Mouse (Mus musculus) kidney, postnatal 0 days (tissue): ENCODE data around the gene Gm4312. TPM values are rescaled to one million over a fixed set of nuclear protein-coding genes. Genes with fewer than 3 reads are reported as not detected.
"Not testable (repeated sequence)": the region's sequence is repeated elsewhere in the genome, so short reads cannot be mapped to it uniquely, and the experiment has no call there.

Experiments
- ATAC-seq: fragments of 200-750 bp; cut with Nextera tagmentation; replicated peaks from 2 replicates; pipeline ENCODE4 v1.8.0; 2017; ENCODE audit warnings: low read depth, moderate number of reproducible peaks, moderate TSS enrichment, moderate library complexity; ENCODE audit not compliant: low FRiP score
- DNase-seq: peaks from one replicate; pipeline ENCODE4 v3.0.0-alpha.2; 2016; ENCODE audit warnings: low spot score
- H3K27ac ChIP-seq: fragments of 300-500 bp; sonication (generic); 2 replicates; pipeline ENCODE4 v1.5.1; 2014; ENCODE audit warnings: mild to moderate bottlenecking
- H3K27me3 ChIP-seq: fragments of 300-500 bp; sonication (generic); 2 replicates; pipeline ENCODE4 v1.6.1; 2014; ENCODE audit warnings: low read length, mixed read lengths; ENCODE audit not compliant: insufficient read depth
- H3K36me3 ChIP-seq: fragments of 300-500 bp; sonication (generic); 2 replicates; pipeline ENCODE4 v1.6.1; 2014; ENCODE audit warnings: low read length, mixed read lengths; ENCODE audit not compliant: insufficient read depth
- H3K4me1 ChIP-seq: fragments of 300-500 bp; sonication (generic); replicated peaks from 2 replicates; pipeline ENCODE4 v1.6.1; 2014; ENCODE audit warnings: antibody characterized with exemption, low read length, mixed read lengths; ENCODE audit not compliant: insufficient read depth
- H3K4me2 ChIP-seq: fragments of 300-500 bp; sonication (generic); 2 replicates; pipeline ENCODE4 v1.6.1; 2014; ENCODE audit warnings: mild to moderate bottlenecking, low read length, moderate library complexity, mixed read lengths
- H3K4me3 ChIP-seq: fragments of 300-500 bp; sonication (generic); replicated peaks from 2 replicates; pipeline ENCODE4 v1.5.1; 2014; ENCODE audit warnings: low read depth, low read length
- H3K9ac ChIP-seq: fragments of 300-500 bp; sonication (generic); 2 replicates; pipeline ENCODE4 v1.6.1; 2014; ENCODE audit warnings: low read depth, low read length
- H3K9me3 ChIP-seq: fragments of 300-500 bp; sonication (generic); replicated peaks from 2 replicates; pipeline ENCODE4 v1.6.1; 2016; ENCODE audit warnings: low read length, inconsistent platforms, mixed read lengths
- CTCF ChIP-seq: IDR thresholded peaks from 2 replicates; pipeline ENCODE4 v1.5.1; 2016; ENCODE audit warnings: antibody characterized with exemption, low read depth, mild to moderate bottlenecking, moderate library complexity
- WGBS: fragments of 180-500 bp; shearing (Covaris S2); extraction: QIAGEN DNeasy Blood & Tissue Kit; methylation state at CpG from one replicate; pipeline ENCODE4 v1.1.7; 2014; 5-methylcytosine and 5-hydroxymethylcytosine counted together
- polyA plus RNA-seq: library from polyadenylated mRNA; unstranded; fragments of >200 nt; fragmentation: Nextera tagmentation; extraction: Ambion mirVana; gene quantifications from 2 replicates; pipeline ENCODE4 v1.2.1, GENCODE M21; 2015

Gene Gm4312
- polyA plus RNA-seq: not detected in 2 replicates

- not testable (repeated sequence) for H3K36me3 ChIP-seq, H3K4me1 ChIP-seq, H3K4me3 ChIP-seq, H3K4me2 ChIP-seq, H3K27ac ChIP-seq, ATAC-seq, H3K9me3 ChIP-seq, DNase-seq, H3K27me3 ChIP-seq, H3K9ac ChIP-seq
- WGBS: no CpG with 5 or more reads among the region's 2 CpGs
Observed at GRCm38 (mm10) chr10:100382460-100382859, at the start of gene Gm4312. Gene Gm4312, minus strand, starts transcription at chr10:100382560.

GRCm38 (mm10) chr10:100427592-100427991 is 45.2 kb upstream of the Gm4312 start:
- H3K9me3 ChIP-seq: no peaks in the 10 kb centered on the region
- DNase-seq (no peak), ATAC-seq (no peak)
- H3K4me2 ChIP-seq: no peak overlapping the region
- no peaks in the 10 kb centered on the region for H3K27me3 ChIP-seq
- no peaks in the 10 kb centered on the region for H3K4me1 ChIP-seq
- WGBS: 79% methylated on average over 2 of the region's 2 CpGs
- no peak overlapping the region for H3K9ac ChIP-seq
- H3K36me3 ChIP-seq: no peaks in the 10 kb centered on the region
- H3K4me3 ChIP-seq: no peak overlapping the region
- TF ChIP-seq CTCF: no peak
- no peak overlapping the region for H3K27ac ChIP-seq

GRCm38 (mm10) chr10:100415566-100415965 is 33.2 kb upstream of the Gm4312 start:
- no peak for ATAC-seq
- no peak for TF ChIP-seq CTCF
- no peaks in the 10 kb centered on the region for H3K27me3 ChIP-seq
- H3K4me2 ChIP-seq: no peak overlapping the region
- H3K4me3 ChIP-seq: no peak overlapping the region
- no peak overlapping the region for H3K9ac ChIP-seq
- H3K27ac ChIP-seq: no peak overlapping the region
- H3K4me1 ChIP-seq: no peaks in the 10 kb centered on the region
- WGBS: 82% methylated on average over 7 of the region's 7 CpGs
- DNase-seq: no peak
- H3K9me3 ChIP-seq: no peaks in the 10 kb centered on the region
- H3K36me3 ChIP-seq: no peaks in the 10 kb centered on the region

GRCm38 (mm10) chr10:100402301-100402700 is 19.9 kb upstream of the Gm4312 start:
- not testable (repeated sequence) for H3K9ac ChIP-seq, H3K4me3 ChIP-seq, H3K27ac ChIP-seq, H3K27me3 ChIP-seq, ATAC-seq, H3K4me1 ChIP-seq, H3K9me3 ChIP-seq, H3K36me3 ChIP-seq, H3K4me2 ChIP-seq, DNase-seq
- WGBS: 89% methylated on average over 5 of the region's 6 CpGs

- ATAC-seq, H3K9me3 ChIP-seq, H3K9ac ChIP-seq, H3K36me3 ChIP-seq, H3K4me2 ChIP-seq, DNase-seq, H3K4me1 ChIP-seq, H3K27ac ChIP-seq, H3K27me3 ChIP-seq, H3K4me3 ChIP-seq: not testable (repeated sequence)
- no CpG with 5 or more reads among the region's 3 CpGs for WGBS
Observed at GRCm38 (mm10) chr10:100361038-100361437, 21.3 kb downstream of the Gm4312 start, which contains the start of gene Gm4307. Gene Gm4307, plus strand, starts transcription at chr10:100361338.

GRCm38 (mm10) chr10:100356841-100357240 is 25.5 kb downstream of the Gm4312 start:
- not testable (repeated sequence) for H3K36me3 ChIP-seq, H3K27me3 ChIP-seq, H3K4me2 ChIP-seq, DNase-seq, H3K9me3 ChIP-seq, ATAC-seq, H3K4me3 ChIP-seq, H3K9ac ChIP-seq, H3K4me1 ChIP-seq, H3K27ac ChIP-seq
- WGBS: 62% methylated on average over 1 of the region's 2 CpGs

- not testable (repeated sequence) for ATAC-seq, H3K4me3 ChIP-seq, DNase-seq, H3K4me1 ChIP-seq, H3K9ac ChIP-seq, H3K27me3 ChIP-seq, H3K4me2 ChIP-seq, H3K36me3 ChIP-seq, H3K27ac ChIP-seq, H3K9me3 ChIP-seq
- no CpG with 5 or more reads among the region's 3 CpGs for WGBS
Observed at GRCm38 (mm10) chr10:100350793-100351192, 31.6 kb downstream of the Gm4312 start, which contains the start of gene Gm4305. Gene Gm4305, plus strand, starts transcription at chr10:100351093.

GRCm38 (mm10) chr10:100345672-100346071 is 36.7 kb downstream of the Gm4312 start, which contains the start of gene Gm4303:
Gene Gm4303, plus strand, starts transcription at chr10:100345972.
- not testable (repeated sequence) for ATAC-seq, H3K4me1 ChIP-seq, H3K4me3 ChIP-seq, H3K27ac ChIP-seq, H3K4me2 ChIP-seq, H3K9ac ChIP-seq, H3K9me3 ChIP-seq, DNase-seq, H3K27me3 ChIP-seq, H3K36me3 ChIP-seq
- WGBS: no CpG with 5 or more reads among the region's 3 CpGs

GRCm38 (mm10) chr10:100340536-100340935 is 41.8 kb downstream of the Gm4312 start, which contains the start of gene Gm4302:
Gene Gm4302, plus strand, starts transcription at chr10:100340836.
- not testable (repeated sequence) for H3K9ac ChIP-seq, H3K9me3 ChIP-seq, DNase-seq, H3K27ac ChIP-seq, ATAC-seq, H3K4me2 ChIP-seq, H3K27me3 ChIP-seq, H3K4me3 ChIP-seq, H3K36me3 ChIP-seq, H3K4me1 ChIP-seq
- WGBS: no CpG with 5 or more reads among the region's 3 CpGs

GRCm38 (mm10) chr10:100335376-100335775 is 47.0 kb downstream of the Gm4312 start, which contains the start of gene Gm4301:
Gene Gm4301, plus strand, starts transcription at chr10:100335676.
- not testable (repeated sequence) for H3K27me3 ChIP-seq, H3K9me3 ChIP-seq, ATAC-seq, H3K9ac ChIP-seq, H3K27ac ChIP-seq, H3K4me3 ChIP-seq, H3K4me1 ChIP-seq, H3K36me3 ChIP-seq, DNase-seq, H3K4me2 ChIP-seq
- no CpG with 5 or more reads among the region's 2 CpGs for WGBS
